Mouse (Mus musculus) heart, postnatal 36 days (tissue): ENCODE measurements around the gene Cfl1. TPM values are rescaled to one million over a fixed set of nuclear protein-coding genes. Genes with fewer than 3 reads are reported as not detected.

Experiments used
- DNase-seq, 2 experiments: peaks; one replicate each; pipeline ENCODE4 v3.0.0; 2021 to 2022
- intact Hi-C: fragments of 180-260 bp; cut with DNase I; formaldehyde crosslinking; loops from one replicate; pipeline ENCODE4 v1.15.1; 2025
- total RNA-seq, 2 experiments: library from RNA; stranded (reverse); gene quantifications; 2 replicates each; pipeline ENCODE4 v1.2.3; 2021

Cfl1 gene
- total RNA-seq, 2 experiments from 2014 or later, result 174 to 188 TPM

DNA sequence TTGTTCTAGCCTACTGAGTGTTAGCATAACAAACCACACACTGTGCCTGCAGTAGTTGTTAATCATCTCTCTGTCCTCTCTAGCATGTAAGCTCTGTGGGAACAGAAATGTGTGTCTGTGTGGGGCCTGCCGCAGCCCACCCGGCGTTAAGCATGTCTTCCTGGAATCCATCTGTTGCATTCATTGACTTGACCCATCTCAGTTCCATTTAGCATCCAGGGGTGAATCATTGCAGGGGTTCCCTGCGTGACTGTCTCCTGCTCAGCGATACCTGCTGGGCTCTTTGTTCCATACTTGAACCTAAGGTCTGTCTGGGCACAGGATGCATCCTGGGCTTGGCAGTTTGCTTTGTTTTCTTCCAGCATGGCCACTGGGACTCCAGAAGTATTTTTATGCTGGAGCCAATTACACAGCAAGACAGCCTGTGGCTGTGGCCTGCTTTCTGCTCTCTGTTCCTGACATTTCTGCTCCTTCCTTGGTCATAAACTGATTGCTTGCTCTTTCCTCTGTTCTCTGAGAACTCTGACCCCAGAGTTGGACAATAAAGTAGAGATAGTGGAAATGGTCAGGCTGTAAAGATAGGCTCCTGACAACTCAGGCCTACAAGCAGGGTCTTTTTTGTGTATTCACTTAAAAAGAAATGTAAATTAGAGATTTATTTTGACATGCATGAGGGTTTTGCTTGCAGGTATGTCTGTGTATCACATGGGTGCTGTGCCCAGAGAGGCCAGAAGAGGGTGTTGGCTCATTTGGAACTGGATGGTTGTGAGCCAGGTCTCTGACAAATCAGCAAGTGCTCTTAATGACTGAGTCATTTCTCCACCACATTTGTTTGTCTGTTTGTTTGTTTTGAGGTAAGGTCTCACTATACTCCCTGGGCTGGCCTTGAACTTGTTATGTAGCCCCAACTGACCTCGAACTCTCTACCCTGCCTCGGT lies 25.9 kb downstream of the Cfl1 start:
- DNase-seq, result no peak
- intact Hi-C loops, result no loop called here

DNA sequence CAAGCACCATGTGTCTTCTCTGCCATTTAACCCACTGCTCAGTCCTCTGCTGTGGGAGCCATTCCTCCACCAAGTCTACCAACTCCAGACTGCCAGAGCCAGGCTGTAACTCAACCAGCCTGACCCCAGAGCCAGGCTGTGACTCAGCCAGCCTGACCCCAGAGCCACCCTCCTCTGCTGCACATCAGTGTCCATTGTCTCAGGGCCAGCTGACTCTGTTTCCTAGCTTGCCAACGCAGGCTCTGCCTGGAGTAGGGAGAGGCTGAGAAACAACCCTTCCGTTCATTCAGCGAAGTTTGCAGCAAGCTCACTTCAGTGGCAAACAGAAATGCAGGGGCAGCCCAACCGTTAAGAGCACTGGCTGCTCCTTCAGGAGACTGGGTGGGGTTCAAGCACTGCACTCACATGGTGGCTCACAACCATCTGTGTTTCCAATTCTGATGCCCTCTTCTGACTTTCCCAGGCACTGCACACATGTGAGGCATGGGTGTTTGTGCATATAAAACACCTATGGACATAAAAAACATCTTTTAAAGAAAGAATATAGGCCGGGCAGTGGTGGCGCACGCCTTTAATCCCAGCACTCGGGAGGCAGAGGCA lies 26.8 kb downstream of the Cfl1 start:
- intact Hi-C loops, result no loop called here
- no peak for DNase-seq

DNA sequence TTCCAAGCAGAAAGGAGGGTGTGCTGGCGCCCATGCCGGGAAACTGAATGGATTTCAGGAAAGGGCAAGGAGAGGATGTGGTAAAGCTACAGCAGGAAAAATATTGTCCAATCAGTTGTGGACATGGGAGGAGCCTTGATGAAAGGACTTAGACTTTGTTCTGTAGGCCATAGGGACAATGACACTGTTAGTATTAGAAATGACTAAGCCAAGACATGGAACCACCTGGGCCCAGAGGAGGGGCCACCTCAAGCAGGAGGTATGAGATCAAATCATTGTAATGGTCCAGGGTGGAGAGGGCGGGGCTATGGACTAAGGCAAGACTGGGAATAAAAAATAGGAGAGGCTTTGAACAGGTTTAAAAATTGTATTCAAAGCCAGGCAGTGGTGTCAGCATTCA lies 28.5 kb downstream of the Cfl1 start:
- DNase-seq, result no peak
- intact Hi-C loops, result no loop called here

GRCm38 (mm10) chr19:5525204-5525603 lies 34.9 kb downstream of the Cfl1 start:
- no peak for DNase-seq
- intact Hi-C loops, result no loop called here

GRCm38 (mm10) chr19:5529325-5530137 lies 39.3 kb downstream of the Cfl1 start:
- intact Hi-C loops, result loop anchor here (1.0 to 2.0 kb wide), 2 partner anchors 39 to 249 kb away; partner anchors contain the start of gene Ap5b1

GRCm38 (mm10) chr19:5530138-5530524 lies 39.9 kb downstream of the Cfl1 start:
- intact Hi-C loops, result no loop called here
- DNase-seq, result no peak

More at GRCm38 (mm10) chr19:5529325-5530137, 39.3 kb downstream of the Cfl1 start:
- peak; percentile 97 to 99 for DNase-seq

DNA sequence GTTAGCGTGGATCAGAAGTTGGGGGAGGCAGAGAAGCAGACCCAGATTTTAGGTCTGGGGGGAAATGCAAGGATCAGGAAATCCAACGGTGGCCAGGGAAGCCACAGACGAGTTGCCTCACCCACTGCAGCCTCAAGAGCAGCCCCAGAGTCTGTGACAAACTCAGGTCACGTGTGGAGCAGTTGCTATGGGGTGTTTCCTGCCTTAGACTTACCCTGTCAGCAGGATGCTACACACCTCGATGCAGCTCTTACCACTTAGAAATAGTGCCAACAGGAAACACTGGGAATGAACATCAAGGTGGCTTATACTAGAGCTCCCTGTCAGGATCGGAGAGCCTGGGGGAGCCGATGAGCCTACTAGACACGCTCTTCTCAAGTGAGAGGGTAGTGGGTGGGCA lies 42.3 kb downstream of the Cfl1 start:
- intact Hi-C loops, result no loop called here

DNA sequence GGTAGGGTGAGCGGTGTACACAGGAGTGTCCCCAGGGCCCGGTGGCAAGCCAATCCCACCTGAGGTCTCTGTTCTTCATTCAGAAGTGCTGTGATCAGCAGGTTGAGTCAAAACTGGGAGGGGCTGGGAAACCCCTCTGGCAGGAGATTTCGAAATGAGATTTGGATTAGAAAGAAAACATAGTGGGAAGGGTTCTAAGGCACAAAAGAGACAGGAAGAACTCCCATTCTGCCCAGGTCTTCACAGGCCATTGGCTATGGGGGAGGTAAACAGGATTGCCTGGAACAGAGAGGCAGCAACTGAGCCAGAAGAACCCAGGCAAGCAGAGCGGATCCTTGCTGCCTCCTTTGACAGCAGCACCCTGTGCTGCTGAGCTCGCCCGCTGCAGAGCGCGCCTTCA lies 48.5 kb downstream of the Cfl1 start:
- intact Hi-C loops, result no loop called here
- DNase-seq, result no peak

More for the DNA sequence above, 42.3 kb downstream of the Cfl1 start:
- no peak for DNase-seq

DNA sequence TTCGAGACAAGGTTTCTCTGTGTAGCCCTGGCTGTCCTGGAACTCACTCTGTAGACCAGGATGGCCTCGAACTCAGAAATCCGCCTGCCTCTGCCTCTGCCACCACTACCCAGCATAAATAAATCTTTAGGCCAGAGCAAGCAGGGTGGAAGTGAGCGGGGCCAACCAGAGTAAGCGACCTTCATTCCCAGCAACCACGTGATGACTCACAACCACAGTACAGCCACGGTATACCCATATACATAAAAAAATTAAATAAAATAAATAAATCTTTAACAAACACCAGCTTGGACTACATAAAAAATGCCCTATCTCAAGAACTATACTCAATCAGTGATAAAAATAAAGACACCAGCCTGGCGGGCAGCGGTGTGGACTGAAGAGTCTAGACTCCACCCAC lies 53.1 kb downstream of the Cfl1 start:
- DNase-seq, result no peak
- intact Hi-C loops, result no loop called here

DNA sequence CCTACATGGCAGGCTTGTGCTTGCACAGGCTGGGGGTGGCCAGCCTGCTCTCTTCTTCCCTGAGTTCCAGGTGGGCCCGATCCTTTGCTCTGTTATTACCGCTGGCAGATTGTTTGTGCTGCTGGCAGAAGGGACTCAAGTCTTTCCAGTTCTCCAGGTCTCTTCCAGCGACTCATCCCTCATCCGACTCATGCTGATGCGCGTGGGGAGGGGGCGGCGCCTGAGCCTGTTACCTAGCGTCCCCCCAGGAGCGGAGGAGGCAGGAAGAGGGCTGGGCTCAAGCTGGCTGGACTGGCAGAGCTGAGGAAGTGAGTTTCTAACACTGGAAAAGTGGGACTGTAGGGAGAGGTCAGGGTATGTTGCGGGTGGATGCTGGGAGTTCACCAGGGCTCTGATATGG lies 53.8 kb downstream of the Cfl1 start:
- intact Hi-C loops, result no loop called here
- no peak for DNase-seq

Other genes starting within 250 kb of the Cfl1 start
- gene Pacs1, start 217.3 kb upstream of the Cfl1 start, total RNA-seq, result 10 to 100 TPM; 19.9 to 21.5 TPM
- gene Sf3b2, start 195.0 kb upstream of the Cfl1 start, total RNA-seq, result 100 to 1,000 TPM; 115 to 128 TPM
- gene Gal3st3, start 192.1 kb upstream of the Cfl1 start, total RNA-seq, result 10 to 100 TPM; 20.0 to 24.2 TPM
- not detected for gene Catsper1, start 154.7 kb upstream of the Cfl1 start, total RNA-seq
- 10 to 100 TPM in 1 of 2 experiments, 1 to 10 TPM in 1; 9.5 to 10.2 TPM for gene Cst6, start 140.9 kb upstream of the Cfl1 start, total RNA-seq
- gene Eif1ad, start 123.7 kb upstream of the Cfl1 start, total RNA-seq, result 10 to 100 TPM; 16.5 to 17.7 TPM
- 100 to 1,000 TPM; 126 to 142 TPM for gene Banf1, start 123.3 kb upstream of the Cfl1 start, total RNA-seq
- gene Sart1, start 101.8 kb upstream of the Cfl1 start, total RNA-seq, result 10 to 100 TPM; 53.2 to 55.5 TPM
- gene Tsga10ip, start 87.9 kb upstream of the Cfl1 start, total RNA-seq, result 1 to 10 TPM in 1 of 2 experiments, under 1 TPM in 1; 0.17 to 2.8 TPM
- gene Drap1, start 65.5 kb upstream of the Cfl1 start, total RNA-seq, result 100 to 1,000 TPM; 297 to 319 TPM
- gene AI837181, start 65.3 kb upstream of the Cfl1 start, total RNA-seq, result 10 to 100 TPM; 33.3 to 38.1 TPM
- not detected for gene Fosl1, start 42.9 kb upstream of the Cfl1 start, total RNA-seq
- gene Ccdc85b, start 32.6 kb upstream of the Cfl1 start, total RNA-seq, result 10 to 100 TPM in 1 of 2 experiments, 1 to 10 TPM in 1; 9.5 to 11.0 TPM
- 10 to 100 TPM; 50.3 to 50.5 TPM for gene Fibp, start 29.8 kb upstream of the Cfl1 start, total RNA-seq
- under 1 TPM in 1 of 2 experiments, not detected in 1; 0.43 TPM for gene Ctsw, start 21.9 kb upstream of the Cfl1 start, total RNA-seq
- 1 to 10 TPM; 9.0 to 9.8 TPM for gene Efemp2, start 16.5 kb upstream of the Cfl1 start, total RNA-seq
- gene Mus81, start 2.1 kb upstream of the Cfl1 start, total RNA-seq, result 10 to 100 TPM; 19.6 to 23.7 TPM
- gene 1700020D05Rik, start 13.3 kb downstream of the Cfl1 start, total RNA-seq, result under 1 TPM; 0.58 to 0.70 TPM
- gene Snx32, start 20.1 kb downstream of the Cfl1 start, total RNA-seq, result 1 to 10 TPM; 5.1 TPM
- gene Ovol1, start 70.2 kb downstream of the Cfl1 start, total RNA-seq, result not detected
- 1 to 10 TPM; 3.1 to 3.4 TPM for gene Ap5b1, start 77.6 kb downstream of the Cfl1 start, total RNA-seq
- gene Rnaseh2c, start 111.4 kb downstream of the Cfl1 start, total RNA-seq, result 10 to 100 TPM; 42.7 to 53.2 TPM
- gene Kat5, start 119.8 kb downstream of the Cfl1 start, total RNA-seq, result 10 to 100 TPM; 30.3 to 37.0 TPM
- 10 to 100 TPM; 25.6 to 31.2 TPM for gene Rela, start 147.0 kb downstream of the Cfl1 start, total RNA-seq
- 10 to 100 TPM; 19.5 to 29.0 TPM for gene Sipa1, start 173.3 kb downstream of the Cfl1 start, total RNA-seq
- 10 to 100 TPM; 26.0 to 29.5 TPM for gene Map3k11, start 198.3 kb downstream of the Cfl1 start, total RNA-seq
- gene Pcnx3, start 198.5 kb downstream of the Cfl1 start, total RNA-seq, result 10 to 100 TPM; 15.7 to 16.8 TPM
- gene Kcnk7, start 213.9 kb downstream of the Cfl1 start, total RNA-seq, result not detected
- gene Ehbp1l1, start 235.9 kb downstream of the Cfl1 start, total RNA-seq, result 100 to 1,000 TPM; 135 to 136 TPM
- 10 to 100 TPM; 29.3 to 32.6 TPM for gene Fam89b, start 239.2 kb downstream of the Cfl1 start, total RNA-seq